Mouse (Mus musculus) heart, postnatal 4 days (tissue): ENCODE results near the gene Sgf29. TPM values are rescaled to one million over a fixed set of nuclear protein-coding genes. Genes with fewer than 3 reads are reported as not detected.

ENCODE experiments used
- DNase-seq: peaks from one replicate; pipeline ENCODE4 v3.0.0; 2021
- total RNA-seq, 2 experiments: library from RNA; stranded (reverse); gene quantifications; 2 replicates each; pipeline ENCODE4 v1.2.3; 2021

The Sgf29 gene
- total RNA-seq: 10 to 100 TPM; 30.9 to 33.2 TPM

DNA sequence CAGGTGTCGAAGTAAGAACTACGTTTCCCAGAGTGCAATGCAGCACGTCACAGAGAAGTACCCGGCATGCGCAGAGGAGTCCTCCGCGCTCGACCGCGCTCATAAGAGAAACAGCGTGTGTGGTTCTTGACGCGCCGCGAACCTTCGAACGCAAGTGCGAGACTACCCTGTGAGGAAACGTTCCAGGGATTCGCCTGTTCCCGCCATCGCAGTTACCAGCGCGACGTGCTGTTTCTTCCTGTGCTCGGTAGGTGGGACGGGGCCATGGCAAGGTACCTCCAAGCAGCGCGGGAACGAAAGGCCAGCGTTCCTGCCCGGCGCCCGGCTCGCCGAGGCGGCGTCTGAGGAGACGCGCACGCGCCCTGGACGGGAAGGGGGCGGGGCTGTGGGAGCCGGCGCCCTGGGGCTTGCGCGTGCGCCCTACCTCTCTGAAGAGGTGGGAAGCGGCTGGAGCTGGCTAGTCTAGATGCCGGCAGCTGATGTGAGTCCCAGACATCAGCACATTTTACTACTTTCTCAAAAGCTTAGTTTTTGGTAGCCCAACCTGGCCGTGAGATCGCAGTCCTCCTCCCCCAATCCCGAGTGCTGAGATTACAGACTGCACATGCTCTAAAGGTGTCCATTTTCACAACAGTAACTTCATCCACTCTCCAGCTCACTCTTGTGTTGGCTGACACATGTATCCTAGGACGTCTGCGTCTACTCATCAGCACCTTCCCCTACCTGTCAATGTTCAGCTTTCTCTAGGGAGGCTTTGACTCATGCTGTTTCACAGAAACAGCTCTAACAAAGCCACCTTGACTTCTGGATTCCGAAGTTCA lies at the start of gene Sgf29:
Sgf29 (plus strand) TSS at position 79 of the 821 bp plus-strand sequence.
- peak; percentile 94 for DNase-seq

DNA sequence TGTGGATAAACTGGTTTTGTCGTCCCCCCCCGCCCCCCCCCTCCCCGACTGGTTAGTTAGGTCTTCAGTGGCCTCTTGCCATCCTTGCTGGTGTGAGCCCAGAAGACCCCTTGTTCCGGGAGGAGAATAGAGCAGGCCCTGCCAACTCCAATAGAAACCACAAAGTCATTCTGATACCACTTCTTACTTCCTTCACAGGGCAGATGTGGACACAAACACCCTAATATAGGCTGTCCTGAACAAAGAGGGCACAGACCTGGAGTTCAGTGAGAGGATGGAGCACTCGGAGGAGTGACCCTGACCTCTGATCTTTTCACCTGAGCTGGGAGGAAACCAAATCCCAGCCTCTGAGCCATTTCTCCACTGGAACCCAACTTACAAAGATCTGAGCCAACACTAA lies 47.2 kb upstream of the Sgf29 start:
- DNase-seq: no peak

DNA sequence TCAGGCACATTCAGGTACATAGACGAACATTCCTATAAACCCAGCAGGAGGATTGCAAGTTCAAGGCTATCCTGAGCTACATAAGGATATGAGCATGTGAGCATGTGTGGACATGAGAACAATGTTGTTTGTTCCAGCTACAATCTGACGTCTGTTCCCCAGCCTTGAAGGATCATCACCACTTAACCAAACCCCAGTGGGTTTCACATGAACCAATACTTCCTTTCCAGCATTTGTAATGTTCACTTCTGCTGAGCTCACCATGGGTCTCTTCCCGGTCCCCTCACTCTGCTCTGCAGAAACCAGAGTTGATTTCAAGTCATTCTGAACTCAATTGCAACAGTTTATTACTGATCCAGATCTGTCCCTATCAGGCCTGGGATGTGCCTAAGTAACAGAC lies 46.5 kb upstream of the Sgf29 start:
- DNase-seq: no peak

DNA sequence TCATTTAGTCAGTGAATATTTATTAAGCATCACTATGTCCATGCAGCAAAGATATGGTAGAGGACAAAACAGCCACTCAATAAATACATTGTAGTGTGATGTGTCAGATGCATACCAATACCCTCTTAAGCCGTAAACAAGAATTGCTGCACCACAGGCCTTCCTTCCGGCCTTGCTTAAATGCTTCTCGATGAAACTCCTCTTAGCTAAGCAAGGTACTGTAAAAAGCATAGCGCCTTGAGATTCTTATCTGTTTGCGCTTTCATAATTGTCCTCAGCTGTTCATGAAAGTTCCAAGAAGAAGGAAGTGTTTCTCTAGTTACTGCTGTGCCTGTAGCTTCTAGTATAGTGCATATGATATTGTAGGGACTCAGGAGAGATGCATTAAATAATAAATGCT lies 42.5 kb upstream of the Sgf29 start:
- no peak for DNase-seq

DNA sequence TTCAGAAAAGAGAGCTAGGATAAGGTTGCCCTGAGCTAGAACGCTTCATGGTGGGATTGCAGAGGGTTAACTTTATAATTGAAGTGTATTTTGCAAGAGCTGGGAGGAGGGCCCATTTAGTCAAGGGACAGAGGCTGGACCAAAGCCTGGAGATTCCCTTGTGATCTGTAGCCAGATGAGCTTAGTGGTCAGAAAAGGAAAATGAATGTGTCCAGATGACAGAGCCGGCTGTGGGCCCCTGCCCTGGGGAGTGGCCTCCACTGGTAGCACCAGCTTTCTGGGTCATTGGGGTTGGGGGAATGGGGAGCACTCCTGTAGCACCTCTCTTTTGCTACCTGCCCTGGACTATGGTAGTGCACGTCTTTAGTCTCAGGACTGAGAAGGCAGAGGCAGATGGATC lies 42.0 kb upstream of the Sgf29 start:
- peak; percentile 38 for DNase-seq

DNA sequence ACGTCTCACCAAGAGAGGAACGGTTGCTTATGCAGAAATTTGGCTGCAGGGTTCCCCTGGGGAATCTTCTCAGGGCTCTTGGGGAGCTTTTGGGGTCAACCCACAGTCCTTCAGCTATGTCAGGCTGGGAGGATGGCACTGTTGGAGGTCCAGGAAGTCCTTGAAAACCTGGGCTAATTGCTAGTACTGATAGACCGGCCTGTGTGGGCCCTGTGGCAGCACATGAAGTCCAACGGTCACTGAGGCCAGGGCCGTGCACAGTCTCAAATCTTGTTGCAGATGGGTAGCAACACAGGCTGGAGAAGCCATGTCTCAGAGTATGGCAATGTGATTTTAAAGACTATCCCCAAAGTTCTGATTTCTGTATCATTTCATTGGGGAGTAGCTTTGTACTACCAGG lies 41.3 kb upstream of the Sgf29 start:
- DNase-seq: no peak

DNA sequence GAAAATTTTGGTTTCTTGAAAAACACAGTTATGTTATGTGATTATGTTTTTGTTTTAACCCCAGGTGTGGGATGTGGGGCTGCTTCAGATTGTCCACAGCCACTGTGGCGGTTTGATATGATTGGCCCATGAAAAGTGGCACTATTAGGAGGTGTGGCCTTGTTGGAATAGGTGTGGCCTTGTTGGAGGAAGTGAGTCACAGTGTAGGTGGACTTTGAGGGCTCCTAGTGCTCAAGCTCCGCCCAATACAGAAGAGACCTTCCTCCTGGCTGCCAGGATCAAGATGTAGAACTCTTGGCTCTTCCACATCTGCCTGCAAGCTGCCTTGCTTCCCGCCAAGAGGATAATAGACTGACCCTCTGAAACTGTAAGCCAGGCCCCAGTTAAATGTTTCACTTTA lies 36.4 kb upstream of the Sgf29 start:
- DNase-seq: no peak

DNA sequence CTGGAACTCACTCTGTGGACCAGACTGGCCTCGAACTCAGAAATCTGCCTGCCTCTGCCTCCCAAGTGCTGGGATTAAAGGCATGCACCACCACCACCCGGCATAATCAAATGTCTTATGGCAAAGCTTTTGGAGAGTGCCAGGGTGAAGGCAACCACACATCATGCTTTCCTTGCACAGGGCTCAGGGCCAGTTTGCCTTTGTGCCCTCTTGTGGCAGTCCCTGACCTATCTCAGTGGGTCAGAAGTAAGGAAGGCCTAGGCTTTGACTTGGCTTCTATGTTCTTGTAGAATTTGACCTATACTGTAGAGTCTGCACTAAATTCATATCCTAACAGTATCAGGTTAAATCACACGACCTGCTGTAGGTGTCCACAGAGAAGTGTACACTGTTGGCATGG lies 32.4 kb upstream of the Sgf29 start:
- DNase-seq: no peak

DNA sequence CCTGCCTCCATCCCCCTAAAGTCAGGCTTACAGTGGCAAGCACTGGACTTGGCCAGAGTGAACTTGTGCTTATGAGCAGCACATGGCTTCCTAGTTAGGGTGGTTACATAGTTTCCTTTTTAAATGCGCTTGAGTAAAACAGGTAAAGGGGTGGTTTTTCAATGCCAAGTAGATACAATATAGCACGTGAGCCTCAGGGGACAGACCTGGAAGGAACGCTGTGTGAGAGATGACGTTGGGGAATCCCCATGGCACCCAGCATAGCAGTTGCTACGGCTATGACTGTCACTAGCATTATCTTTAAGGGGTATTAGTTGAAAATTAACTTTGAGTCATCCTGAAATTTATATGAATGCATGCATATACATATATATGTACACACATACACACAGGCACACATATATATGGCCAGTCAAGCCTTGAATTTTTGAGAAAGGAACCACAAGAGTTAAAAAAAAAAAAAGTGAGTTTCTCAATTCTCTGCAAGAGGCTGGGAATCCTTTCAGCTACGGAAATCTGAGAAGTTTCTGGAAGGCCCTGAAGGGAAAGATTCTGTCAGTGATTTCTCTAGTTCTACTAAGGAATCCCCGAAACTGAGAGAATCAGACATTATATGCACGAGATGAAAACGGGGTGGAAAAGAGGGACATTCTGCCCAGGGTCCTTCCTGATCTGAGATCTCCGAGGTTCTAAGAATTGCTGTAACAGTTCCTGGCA lies 29.4 kb upstream of the Sgf29 start:
- no peak for DNase-seq

DNA sequence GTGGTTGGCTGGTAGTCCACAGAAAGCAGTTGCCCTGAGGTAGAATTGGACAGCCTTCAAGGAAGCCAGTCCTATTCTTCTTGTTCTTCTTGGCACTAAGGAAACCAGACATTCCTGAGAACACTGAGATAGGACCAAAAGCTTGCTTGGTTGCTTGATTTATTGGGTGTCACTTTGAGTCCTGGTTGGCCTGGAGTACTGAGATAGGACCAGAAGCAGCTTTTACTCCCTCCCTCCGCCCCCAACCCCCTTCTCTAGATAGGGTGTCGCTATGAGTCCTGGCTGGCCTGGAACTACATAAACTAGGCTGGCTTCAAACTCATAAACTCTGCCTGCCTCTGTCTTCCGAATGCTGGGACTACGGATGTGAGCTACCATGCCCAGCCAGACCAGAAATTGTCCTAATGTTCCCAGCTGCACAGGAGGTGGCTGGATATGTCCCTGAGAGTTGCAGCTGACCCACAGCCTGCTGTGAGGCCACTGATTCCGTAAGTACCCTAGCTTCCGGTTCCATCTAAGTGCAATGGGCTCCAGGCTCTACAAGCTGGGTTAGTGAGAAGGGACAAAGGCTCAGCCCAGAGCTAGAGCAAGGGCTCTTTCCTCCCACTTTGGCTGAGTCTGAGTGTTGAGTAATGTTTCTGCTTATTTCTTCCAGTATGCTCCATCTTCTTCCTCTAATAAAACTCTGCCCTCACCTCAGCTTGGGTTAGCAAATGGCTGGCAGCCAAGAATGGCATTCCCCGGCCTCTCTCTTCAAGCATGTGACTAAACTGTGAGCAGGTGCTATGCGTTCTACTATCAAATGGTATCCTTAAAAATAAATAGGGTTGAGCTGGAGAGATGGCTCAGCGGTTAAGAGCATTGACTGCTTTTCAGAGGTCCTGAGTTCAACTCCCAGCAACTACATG lies 27.4 kb upstream of the Sgf29 start:
- peak; percentile 21 for DNase-seq

DNA sequence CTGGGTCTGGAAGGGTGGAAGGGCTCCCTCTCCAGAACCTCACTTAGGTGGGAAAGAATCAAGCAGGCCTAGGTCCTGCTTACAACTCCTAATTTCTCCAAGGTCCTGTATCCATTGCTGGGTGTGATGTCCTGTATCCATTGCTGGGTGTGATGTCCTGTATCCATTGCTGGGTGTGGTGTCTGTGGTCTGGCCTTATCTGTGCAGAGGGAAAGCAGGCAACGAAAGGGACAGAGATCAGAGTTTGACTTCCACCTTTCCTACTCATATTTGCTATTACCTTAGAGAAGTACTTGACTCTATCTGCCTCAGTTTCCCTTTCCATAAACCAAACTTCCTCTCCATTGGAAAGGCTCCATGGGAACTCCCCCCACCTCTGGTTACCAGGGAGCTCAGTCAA lies 25.7 kb upstream of the Sgf29 start:
- DNase-seq: no peak

DNA sequence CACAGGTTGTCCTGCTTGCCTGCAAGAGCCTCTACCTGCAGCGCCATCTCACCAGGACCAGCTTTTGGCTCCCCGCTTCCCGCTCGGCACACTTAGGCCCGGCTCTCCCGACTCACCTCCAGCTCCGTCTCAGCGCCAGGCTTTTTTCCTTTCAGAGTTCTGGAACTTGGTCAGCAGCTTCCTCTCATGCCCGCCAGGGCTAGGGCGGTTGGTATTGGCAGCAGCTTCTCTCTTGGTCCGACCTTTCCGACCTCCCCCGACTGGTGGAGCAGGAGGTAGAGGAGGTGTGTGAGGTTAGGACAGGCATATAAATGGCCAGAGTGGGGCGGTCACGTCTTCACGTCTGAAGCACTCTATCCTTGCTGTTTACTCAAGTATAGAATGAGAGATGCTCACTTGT lies 24.3 kb upstream of the Sgf29 start:
- peak; percentile 10 for DNase-seq

DNA sequence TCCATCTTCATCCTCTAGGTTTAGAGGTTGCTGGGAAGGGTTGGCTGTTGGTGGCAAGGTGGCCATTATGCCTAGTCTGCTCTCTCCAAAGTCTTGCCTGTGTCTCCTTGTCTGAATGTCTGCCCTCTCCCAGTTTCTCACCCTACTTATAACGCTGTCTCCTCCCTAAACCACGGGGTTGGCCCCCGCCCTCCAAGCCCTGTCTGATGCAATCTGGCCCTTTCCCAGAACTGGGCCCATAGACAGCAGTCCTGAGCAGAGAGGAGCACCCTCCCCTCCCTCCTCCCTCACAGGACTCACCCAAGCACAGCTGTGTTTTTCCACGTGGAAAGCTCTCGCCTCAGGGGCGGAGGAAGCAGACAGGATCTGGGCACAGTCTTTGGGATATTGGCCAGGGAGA lies 23.7 kb upstream of the Sgf29 start:
- peak; percentile 74 for DNase-seq

DNA sequence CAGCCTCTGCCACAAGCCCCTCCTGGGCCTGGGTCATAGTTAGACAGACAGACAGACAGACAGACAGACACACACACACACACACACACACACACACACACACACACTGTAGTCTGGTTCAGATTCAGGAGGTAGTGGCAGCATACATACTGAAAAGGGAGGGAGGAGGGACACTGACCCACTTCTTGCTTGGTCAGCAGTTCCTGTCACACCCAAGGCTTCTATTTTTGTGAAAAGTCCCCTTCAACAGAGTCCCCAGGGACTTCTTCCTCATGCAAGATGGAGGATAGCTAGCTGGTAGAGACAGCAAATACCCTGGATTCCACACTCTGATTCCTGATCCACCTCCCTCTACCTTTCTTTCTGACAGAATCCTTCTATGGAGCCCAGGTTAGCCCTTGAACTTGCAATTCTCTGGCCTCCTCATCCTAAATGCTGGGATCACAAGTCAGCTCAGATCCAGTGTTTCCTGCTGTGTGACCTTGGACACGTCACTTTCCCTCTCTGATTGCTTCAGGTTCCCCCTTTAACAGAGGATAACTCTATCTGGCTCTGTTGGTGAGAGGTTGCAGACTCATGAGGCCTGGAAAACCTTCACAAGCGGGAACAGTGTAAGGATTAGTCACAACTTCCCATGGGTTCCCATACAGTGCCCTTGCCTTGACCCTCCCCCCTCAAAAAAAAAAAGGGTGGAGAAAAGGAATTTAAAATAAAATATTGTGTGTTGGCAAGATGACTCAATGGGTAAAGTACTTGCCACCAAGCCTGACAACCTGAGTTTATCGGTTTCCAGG lies 23.1 kb upstream of the Sgf29 start:
- peak; percentile 6 for DNase-seq

DNA sequence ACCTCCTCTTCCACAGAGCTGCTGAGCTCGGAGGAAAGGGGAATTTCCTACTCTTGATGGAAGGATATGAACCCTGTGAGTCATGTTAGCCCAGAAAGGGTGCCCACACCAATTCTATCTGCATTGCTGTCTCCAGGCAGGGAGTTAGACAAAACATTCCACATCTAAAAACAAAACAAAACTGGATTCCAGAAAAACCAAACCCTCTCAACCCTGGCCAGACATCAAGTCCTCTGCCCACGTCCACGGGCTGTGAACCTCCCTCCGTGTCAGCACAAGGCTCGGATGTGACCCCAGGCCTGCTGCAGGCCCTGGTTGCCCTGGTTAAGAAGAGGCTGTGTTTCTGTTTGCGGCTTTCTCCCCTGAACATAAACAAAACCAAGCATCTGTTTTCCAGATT lies 21.0 kb upstream of the Sgf29 start:
- DNase-seq: peak; percentile 10

DNA sequence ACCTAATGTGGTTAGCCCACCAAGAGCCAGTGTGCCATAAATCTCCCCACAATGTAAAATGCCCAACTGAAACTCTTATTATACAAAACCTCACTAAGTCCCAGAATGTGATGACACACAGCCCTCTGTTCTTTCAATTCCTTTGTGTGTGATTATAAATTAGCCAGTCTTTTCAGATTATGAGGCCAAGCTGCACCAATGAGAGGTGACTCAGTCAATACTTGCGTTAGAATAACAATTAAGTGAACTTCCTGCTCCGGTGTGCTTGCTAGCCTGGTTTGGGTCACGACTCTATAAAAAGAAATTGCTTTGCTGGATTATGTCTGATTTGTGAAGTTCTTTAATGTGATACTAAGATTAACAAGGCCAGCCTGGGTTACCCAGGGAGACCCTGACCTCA lies 19.2 kb upstream of the Sgf29 start:
- no peak for DNase-seq

DNA sequence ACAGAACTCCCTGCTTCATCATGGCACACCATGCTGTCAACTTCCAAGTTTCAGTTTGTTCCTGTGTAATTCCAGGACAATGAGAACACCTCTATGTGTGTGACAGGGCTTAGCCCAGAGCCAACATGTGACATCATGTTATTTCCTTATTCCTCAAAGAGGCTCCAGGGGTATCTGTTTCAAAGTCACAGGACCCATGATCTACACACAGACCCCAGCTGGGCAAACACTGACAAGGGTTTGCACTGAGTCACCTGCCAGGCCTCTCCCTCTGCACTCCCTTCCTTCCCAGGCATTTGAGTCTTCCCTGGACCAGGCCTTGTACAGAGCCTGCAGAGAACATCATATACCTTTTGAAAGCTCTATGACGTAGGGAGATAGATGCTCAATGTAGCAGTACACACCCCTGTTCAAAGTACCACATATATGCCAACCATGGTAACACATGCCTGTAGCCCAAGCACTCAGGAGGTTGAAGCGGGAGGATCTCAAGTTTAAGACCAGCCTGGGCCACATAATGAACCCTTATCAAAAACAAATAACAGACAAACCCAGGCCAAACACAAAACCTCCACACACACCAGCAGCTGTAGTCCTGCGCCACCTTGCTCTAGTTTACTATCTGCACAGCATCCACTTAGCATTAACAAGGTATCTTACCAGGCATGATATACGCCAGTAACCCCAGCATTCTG lies 18.1 kb upstream of the Sgf29 start, which contains the start of gene Nupr1:
Nupr1 (minus strand) TSS at position 38 of the 695 bp plus-strand sequence.
- DNase-seq: no peak

DNA sequence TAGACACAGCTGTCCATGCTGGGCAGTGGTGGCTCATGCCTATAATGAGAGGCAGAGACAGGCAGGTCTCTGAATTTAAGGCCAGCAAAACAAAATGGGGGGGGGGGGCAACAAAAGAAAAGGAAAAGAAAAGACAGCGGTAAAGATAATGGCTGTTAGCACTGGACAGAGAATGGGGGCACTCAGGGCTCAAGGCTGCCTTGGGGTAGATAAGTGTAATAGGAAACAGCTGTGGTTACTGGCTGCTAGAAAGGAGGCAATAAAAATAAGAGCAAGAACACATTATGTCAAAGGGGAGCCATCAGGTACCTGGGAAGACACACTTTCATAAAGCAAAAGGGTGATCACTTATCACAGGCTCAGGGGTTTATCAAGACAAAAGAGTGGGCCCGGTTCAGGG lies 16.6 kb upstream of the Sgf29 start:
- no peak for DNase-seq

DNA sequence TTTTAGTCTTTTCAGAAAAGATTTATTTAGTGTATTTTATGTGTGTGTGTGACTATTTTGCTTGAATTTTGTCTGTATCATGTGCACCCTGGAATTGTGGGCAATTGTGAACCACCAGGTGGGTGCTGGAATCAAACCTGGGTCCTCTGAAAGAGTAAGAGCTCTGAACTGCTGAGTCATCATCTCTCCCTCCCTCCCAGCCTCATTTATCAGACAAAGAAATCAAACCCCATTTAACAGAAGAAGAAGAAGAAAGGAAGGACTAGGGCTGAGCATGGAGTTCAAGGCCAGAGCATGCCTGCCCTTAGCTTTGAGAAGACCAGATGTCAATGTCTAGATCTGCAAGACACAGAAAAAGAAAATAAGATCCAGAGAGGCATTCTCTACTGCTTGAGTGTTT lies 13.7 kb upstream of the Sgf29 start:
- DNase-seq: no peak

DNA sequence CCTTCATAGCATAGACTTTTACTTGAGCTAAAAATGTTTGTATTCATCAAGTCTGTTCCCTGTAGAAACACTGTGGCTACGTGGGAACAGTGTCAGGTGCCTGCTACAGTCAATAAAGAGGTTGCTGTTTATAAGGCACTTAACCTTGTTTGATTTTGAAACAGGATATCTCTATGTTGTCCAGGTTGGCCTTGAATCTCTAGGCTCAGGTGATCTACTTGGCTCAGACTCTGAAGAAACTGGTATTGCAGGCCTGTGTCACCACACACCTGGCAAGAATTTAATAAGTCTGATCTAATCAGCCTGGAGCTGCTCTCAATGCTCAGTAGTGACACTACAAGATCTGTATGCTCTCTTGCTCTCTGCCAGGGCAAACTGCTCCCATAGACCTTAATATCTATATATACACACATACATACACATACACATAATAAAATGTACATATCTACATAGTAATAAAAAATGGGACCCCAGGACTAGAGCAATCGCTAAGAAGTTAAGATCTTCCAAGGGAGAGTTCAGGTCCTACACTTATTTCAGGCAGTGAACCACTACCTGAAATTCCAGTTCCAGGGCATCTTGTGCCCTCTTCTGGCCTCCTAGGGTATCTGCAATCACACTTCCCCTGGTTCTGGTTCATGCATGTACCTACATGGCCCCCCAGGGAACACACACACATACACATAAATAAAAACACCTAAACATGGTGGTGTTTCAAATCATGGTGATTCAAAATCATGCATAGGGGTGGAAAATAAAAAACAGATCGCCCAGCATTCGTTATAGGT lies 12.2 kb upstream of the Sgf29 start:
- DNase-seq: peak; percentile 45
